Mouse (Mus musculus): ENCODE data around the gene Cog7. TPM values are rescaled to one million over a fixed set of nuclear protein-coding genes. Genes with fewer than 3 reads are reported as not detected.

The Cog7 gene
- polyA plus RNA-seq (2015; fragmentation: Nextera tagmentation; extraction: Ambion mirVana): 32.3 and 33.9 TPM in 2 replicates

DNA sequence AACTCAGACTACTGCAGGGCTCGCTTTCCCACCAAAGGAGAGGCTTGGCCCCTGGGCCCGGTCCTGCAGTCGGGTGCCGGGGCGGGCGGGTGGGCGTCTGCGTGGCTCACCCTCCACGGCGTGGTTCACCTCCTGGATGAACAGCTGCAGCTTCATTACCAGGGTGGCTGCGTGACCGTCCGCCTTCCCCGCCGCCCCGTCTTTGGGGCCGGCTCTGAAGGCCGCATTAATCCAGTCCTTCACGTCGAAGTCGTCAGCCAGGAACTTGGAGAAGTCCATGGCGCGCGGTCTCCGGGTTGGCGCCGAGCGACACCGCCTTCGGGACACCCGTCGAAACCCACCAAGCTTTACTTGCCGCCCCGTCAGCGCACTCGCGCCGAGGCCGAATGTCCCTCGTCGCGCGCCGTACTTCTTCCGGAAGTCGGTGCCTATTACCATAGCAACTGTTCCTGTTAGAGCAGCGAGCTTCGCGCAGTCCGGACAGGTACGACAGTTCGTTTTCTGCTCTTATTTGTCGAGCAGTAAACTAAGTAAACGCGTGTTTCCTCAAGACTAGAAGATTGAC, at the start of gene Cog7:
Gene Cog7 (minus strand): TSS at position 405 of the 565 bp plus-strand sequence.
- no peak within 1 kb of the TSS for H3K27ac ChIP-seq (ENCODE audit: low read depth, low read length)
- WGBS: under 1% methylated on average over 49 of the region's 55 CpGs
- H3K4me3 ChIP-seq (ENCODE audit: low read length): peak within 1 kb of the TSS; percentile 61
- H3K4me1 ChIP-seq (ENCODE audit: control insufficient read depth, insufficient read depth, low read depth, low read length): peaks cover 14% of the 10 kb centered on the region
- H3K36me3 ChIP-seq (ENCODE audit: control insufficient read depth, insufficient read depth, low read length): no peaks in the 10 kb centered on the region
- peak within 1 kb of the TSS; percentile 64 for H3K4me2 ChIP-seq (ENCODE audit: low read length)
- H3K9ac ChIP-seq (ENCODE audit: low read depth, low read length): peak within 1 kb of the TSS; percentile 68
- H3K9me3 ChIP-seq (ENCODE audit: control insufficient read depth, low read length): no peaks in the 10 kb centered on the region
- ATAC-seq: peak; percentile 89
- H3K27me3 ChIP-seq (replicated peaks; ENCODE audit: control insufficient read depth, insufficient read depth, low read length): no peaks in the 10 kb centered on the region

GRCm38 (mm10) chr7:122022131-122022530, 40.6 kb upstream of the Cog7 start:
- Histone ChIP-seq H3K27ac (ENCODE audit: low read depth, low read length) (no peak overlapping the region), H3K36me3 (ENCODE audit: control insufficient read depth, insufficient read depth, low read length) (no peaks in the 10 kb centered on the region), H3K4me3 (ENCODE audit: low read length) (no peak overlapping the region), H3K4me1 (ENCODE audit: control insufficient read depth, insufficient read depth, low read depth, low read length) (peaks cover 16% of the 10 kb centered on the region), H3K4me2 (ENCODE audit: low read length) (no peak overlapping the region), H3K9ac (ENCODE audit: low read depth, low read length) (no peak overlapping the region), H3K27me3 (replicated peaks; ENCODE audit: control insufficient read depth, insufficient read depth, low read length) (no peaks in the 10 kb centered on the region), H3K9me3 (ENCODE audit: control insufficient read depth, low read length) (no peaks in the 10 kb centered on the region)
- ATAC-seq: no peak
- 90% methylated on average over 2 of the region's 2 CpGs for WGBS

DNA sequence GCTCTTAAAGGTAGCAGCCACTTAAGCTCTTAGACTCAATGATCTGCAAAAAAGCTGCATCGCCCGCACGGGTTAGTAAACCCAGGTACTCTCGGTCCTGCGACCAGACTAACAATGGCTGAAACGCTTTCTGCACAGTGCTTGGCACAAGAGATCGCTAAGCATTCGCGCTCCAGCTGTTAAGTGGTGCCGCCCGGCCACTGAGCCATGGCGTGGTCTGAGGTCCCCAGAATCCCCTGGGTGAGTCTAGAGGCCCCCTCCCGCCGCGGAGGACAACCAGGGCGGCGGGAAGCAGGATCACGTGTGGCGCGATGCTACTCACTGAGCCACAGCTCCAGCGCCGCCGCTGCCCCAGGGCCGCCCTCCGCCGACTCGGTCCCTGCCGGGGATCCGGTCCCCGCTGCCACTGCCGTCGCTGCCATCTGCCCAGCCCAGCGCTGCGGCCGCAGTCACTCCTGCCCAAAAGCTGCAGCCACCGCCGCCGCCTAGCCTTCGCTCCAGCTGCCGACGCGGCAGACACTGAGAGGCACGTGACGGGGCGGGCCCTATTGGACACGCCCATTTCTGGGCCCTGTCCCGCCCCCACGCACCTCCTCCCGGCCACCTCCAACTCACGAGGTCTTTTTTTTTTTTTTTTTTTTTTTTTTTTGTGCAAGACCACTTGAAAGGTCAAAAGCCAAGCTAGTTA, 39.3 kb upstream of the Cog7 start, which contains the start of gene Gga2:
Gene Gga2 (minus strand): TSS at position 556 of the 688 bp plus-strand sequence.
- Histone ChIP-seq H3K9ac (ENCODE audit: low read depth, low read length) (peak within 1 kb of the TSS; percentile 95), H3K4me2 (ENCODE audit: low read length) (peak within 1 kb of the TSS; percentile 79), H3K27me3 (replicated peaks; ENCODE audit: control insufficient read depth, insufficient read depth, low read length) (no peaks in the 10 kb centered on the region), H3K9me3 (ENCODE audit: control insufficient read depth, low read length) (no peaks in the 10 kb centered on the region), H3K36me3 (ENCODE audit: control insufficient read depth, insufficient read depth, low read length) (no peaks in the 10 kb centered on the region), H3K4me1 (ENCODE audit: control insufficient read depth, insufficient read depth, low read depth, low read length) (peaks cover 20% of the 10 kb centered on the region), H3K27ac (ENCODE audit: low read depth, low read length) (peak within 1 kb of the TSS; percentile 93), H3K4me3 (ENCODE audit: low read length) (peak within 1 kb of the TSS; percentile 64)
- ATAC-seq: peak; percentile 89
- under 1% methylated on average over 47 of the region's 50 CpGs for WGBS

DNA sequence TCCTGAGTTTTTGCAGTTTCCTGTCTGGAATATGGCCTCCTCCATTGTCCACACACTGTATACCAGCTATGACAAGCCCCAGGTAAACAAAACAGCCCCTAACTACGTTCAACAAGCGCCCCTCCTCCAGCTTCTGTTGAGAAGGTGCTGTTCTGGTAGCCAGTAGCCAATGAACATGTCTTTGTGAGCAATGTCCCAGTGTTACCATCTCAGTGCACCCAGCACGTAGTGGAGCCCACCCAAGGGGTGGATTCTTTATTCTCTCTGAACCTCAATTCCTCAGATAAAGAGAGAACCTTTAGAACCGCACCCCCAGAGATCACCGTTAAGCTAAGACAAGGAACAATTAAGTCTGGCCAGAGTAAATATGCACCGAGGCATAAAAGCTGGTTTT, 38.8 kb upstream of the Cog7 start:
- H3K36me3 ChIP-seq (ENCODE audit: control insufficient read depth, insufficient read depth, low read length): no peaks in the 10 kb centered on the region
- H3K9me3 ChIP-seq (ENCODE audit: control insufficient read depth, low read length): no peaks in the 10 kb centered on the region
- peak overlapping the region; percentile 95 for H3K9ac ChIP-seq (ENCODE audit: low read depth, low read length)
- peak; percentile 50 for ATAC-seq
- peak overlapping the region; percentile 79 for H3K4me2 ChIP-seq (ENCODE audit: low read length)
- peak overlapping the region; percentile 93 for H3K27ac ChIP-seq (ENCODE audit: low read depth, low read length)
- H3K27me3 ChIP-seq (replicated peaks; ENCODE audit: control insufficient read depth, insufficient read depth, low read length): no peaks in the 10 kb centered on the region
- 3% methylated on average over 6 of the region's 6 CpGs for WGBS
- peaks cover 26% of the 10 kb centered on the region for H3K4me1 ChIP-seq (ENCODE audit: control insufficient read depth, insufficient read depth, low read depth, low read length)
- H3K4me3 ChIP-seq (ENCODE audit: low read length): peak overlapping the region; percentile 64

- Histone ChIP-seq H3K9ac (ENCODE audit: low read depth, low read length) (no peak overlapping the region), H3K4me2 (ENCODE audit: low read length) (peak overlapping the region; percentile 79), H3K4me3 (ENCODE audit: low read length) (no peak overlapping the region), H3K36me3 (ENCODE audit: control insufficient read depth, insufficient read depth, low read length) (no peaks in the 10 kb centered on the region), H3K9me3 (ENCODE audit: control insufficient read depth, low read length) (no peaks in the 10 kb centered on the region), H3K27ac (ENCODE audit: low read depth, low read length) (no peak overlapping the region), H3K27me3 (replicated peaks; ENCODE audit: control insufficient read depth, insufficient read depth, low read length) (no peaks in the 10 kb centered on the region), H3K4me1 (ENCODE audit: control insufficient read depth, insufficient read depth, low read depth, low read length) (peaks cover 29% of the 10 kb centered on the region)
- no peak for ATAC-seq
- WGBS: 87% methylated on average over 7 of the region's 7 CpGs
These were observed 37.5 kb upstream of the Cog7 start for GRCm38 (mm10) chr7:122018978-122019377.

- Histone ChIP-seq H3K9ac (ENCODE audit: low read depth, low read length) (no peak overlapping the region), H3K9me3 (ENCODE audit: control insufficient read depth, low read length) (no peaks in the 10 kb centered on the region), H3K4me3 (ENCODE audit: low read length) (no peak overlapping the region), H3K27ac (ENCODE audit: low read depth, low read length) (no peak overlapping the region; the same call in 1 of the 2 replicates), H3K4me2 (ENCODE audit: low read length) (no peak overlapping the region), H3K27me3 (replicated peaks; ENCODE audit: control insufficient read depth, insufficient read depth, low read length) (no peaks in the 10 kb centered on the region), H3K4me1 (ENCODE audit: control insufficient read depth, insufficient read depth, low read depth, low read length) (peaks cover 29% of the 10 kb centered on the region), H3K36me3 (ENCODE audit: control insufficient read depth, insufficient read depth, low read length) (no peaks in the 10 kb centered on the region)
- WGBS: 68% methylated on average over 3 of the region's 3 CpGs
- no peak for ATAC-seq
These were observed 36.7 kb upstream of the Cog7 start for GRCm38 (mm10) chr7:122018247-122018646.

- ATAC-seq: no peak
- Histone ChIP-seq H3K9ac (ENCODE audit: low read depth, low read length) (peak overlapping the region; percentile 35; the same call in 1 of the 2 replicates), H3K4me3 (ENCODE audit: low read length) (no peak overlapping the region), H3K4me1 (ENCODE audit: control insufficient read depth, insufficient read depth, low read depth, low read length) (peaks cover 29% of the 10 kb centered on the region), H3K27me3 (replicated peaks; ENCODE audit: control insufficient read depth, insufficient read depth, low read length) (no peaks in the 10 kb centered on the region), H3K27ac (ENCODE audit: low read depth, low read length) (no peak overlapping the region), H3K36me3 (ENCODE audit: control insufficient read depth, insufficient read depth, low read length) (peaks cover 12% of the 10 kb centered on the region), H3K4me2 (ENCODE audit: low read length) (no peak overlapping the region; the same call in 1 of the 2 replicates), H3K9me3 (ENCODE audit: control insufficient read depth, low read length) (no peaks in the 10 kb centered on the region)
- 56% methylated on average over 10 of the region's 10 CpGs for WGBS
These were observed 34.2 kb upstream of the Cog7 start for GRCm38 (mm10) chr7:122015734-122016133.

- Histone ChIP-seq H3K27ac (ENCODE audit: low read depth, low read length) (no peak overlapping the region), H3K4me1 (ENCODE audit: control insufficient read depth, insufficient read depth, low read depth, low read length) (peaks cover 29% of the 10 kb centered on the region), H3K36me3 (ENCODE audit: control insufficient read depth, insufficient read depth, low read length) (peaks cover 12% of the 10 kb centered on the region), H3K4me2 (ENCODE audit: low read length) (no peak overlapping the region; the same call in 1 of the 2 replicates), H3K4me3 (ENCODE audit: low read length) (no peak overlapping the region), H3K9ac (ENCODE audit: low read depth, low read length) (no peak overlapping the region), H3K27me3 (replicated peaks; ENCODE audit: control insufficient read depth, insufficient read depth, low read length) (no peaks in the 10 kb centered on the region), H3K9me3 (ENCODE audit: control insufficient read depth, low read length) (no peaks in the 10 kb centered on the region)
- 57% methylated on average over 8 of the region's 8 CpGs for WGBS
- no peak for ATAC-seq
These were observed 33.6 kb upstream of the Cog7 start for GRCm38 (mm10) chr7:122015105-122015504.

GRCm38 (mm10) chr7:122012949-122013348, 31.4 kb upstream of the Cog7 start:
- H3K4me1 ChIP-seq (ENCODE audit: control insufficient read depth, insufficient read depth, low read depth, low read length): peaks cover 14% of the 10 kb centered on the region
- no peak overlapping the region for H3K4me2 ChIP-seq (ENCODE audit: low read length)
- WGBS: 93% methylated on average over 10 of the region's 10 CpGs

More at GRCm38 (mm10) chr7:122012949-122013348, 31.4 kb upstream of the Cog7 start:
- Histone ChIP-seq H3K9ac (ENCODE audit: low read depth, low read length) (no peak overlapping the region), H3K27me3 (replicated peaks; ENCODE audit: control insufficient read depth, insufficient read depth, low read length) (no peaks in the 10 kb centered on the region), H3K4me3 (ENCODE audit: low read length) (no peak overlapping the region), H3K9me3 (ENCODE audit: control insufficient read depth, low read length) (no peaks in the 10 kb centered on the region), H3K36me3 (ENCODE audit: control insufficient read depth, insufficient read depth, low read length) (peaks cover 27% of the 10 kb centered on the region), H3K27ac (ENCODE audit: low read depth, low read length) (no peak overlapping the region)
- ATAC-seq: no peak

All from hindbrain, embryonic 16.5 days (tissue).